Mouse (Mus musculus) activated CD4-positive, CD25-positive, alpha-beta regulatory T cell, adult 9 weeks (primary cell): ENCODE results near the gene Hoxd8. TPM values are rescaled to one million over a fixed set of nuclear protein-coding genes. Genes with fewer than 3 reads are reported as not detected.

ENCODE experiments used
- polyA plus RNA-seq: library from polyadenylated mRNA; unstranded; fragments of 100-300 nt; shearing (Covaris generic); gene quantifications from one replicate; pipeline ENCODE4 v1.2.1, GENCODE M21; 2017

The Hoxd8 gene
- polyA plus RNA-seq, result not detected

GRCm38 (mm10) chr2:74704393-74704998 is at the start of gene Hoxd8:
Gene Hoxd8 (plus strand): TSS chr2:74704615.

GRCm38 (mm10) chr2:74659507-74660005 is 44.9 kb upstream of the Hoxd8 start, which contains the start of gene Evx2:
Gene Evx2 (minus strand): TSS chr2:74659557.

GRCm38 (mm10) chr2:74667842-74668357 is 36.5 kb upstream of the Hoxd8 start, which contains the start of gene Hoxd13:
Gene Hoxd13 (plus strand): TSS chr2:74668310.

GRCm38 (mm10) chr2:74674881-74675665 is 29.3 kb upstream of the Hoxd8 start, which contains the start of gene Hoxd12:
Gene Hoxd12 (plus strand): TSS chr2:74675013.

GRCm38 (mm10) chr2:74678891-74679595 is 25.4 kb upstream of the Hoxd8 start, which contains the start of gene Hoxd11:
Gene Hoxd11 (plus strand): TSS chr2:74679557.

GRCm38 (mm10) chr2:74691022-74691951 is 13.1 kb upstream of the Hoxd8 start, which contains the start of gene Hoxd10:
Gene Hoxd10 (plus strand): TSS chr2:74691924.

GRCm38 (mm10) chr2:74697567-74698121 is 6.8 kb upstream of the Hoxd8 start, which contains the start of gene Hoxd9:
Gene Hoxd9 (plus strand): TSS chr2:74697727.

GRCm38 (mm10) chr2:74711721-74712621 is 7.6 kb downstream of the Hoxd8 start, which contains the start of the genes Hoxd3 and Hoxd4:
Gene Hoxd3 (plus strand): TSS chr2:74711927.
Gene Hoxd4 (plus strand): TSS chr2:74711929.

GRCm38 (mm10) chr2:74726551-74726950 is 22.1 kb downstream of the Hoxd8 start, which contains the start of gene Gm28230:
Gene Gm28230 (plus strand): TSS chr2:74726728.

Other genes starting within 250 kb of the Hoxd8 start
- 21.1 TPM for gene Lnpk, start 125.2 kb upstream of the Hoxd8 start, polyA plus RNA-seq
- gene Evx2, start 45.1 kb upstream of the Hoxd8 start, polyA plus RNA-seq, result not detected
- not detected for gene Hoxd13, start 36.3 kb upstream of the Hoxd8 start, polyA plus RNA-seq
- not detected for gene Hoxd12, start 29.6 kb upstream of the Hoxd8 start, polyA plus RNA-seq
- not detected for gene Hoxd11, start 25.1 kb upstream of the Hoxd8 start, polyA plus RNA-seq
- gene Hoxd10, start 12.7 kb upstream of the Hoxd8 start, polyA plus RNA-seq, result not detected
- gene Hoxd9, start 6.9 kb upstream of the Hoxd8 start, polyA plus RNA-seq, result not detected
- not detected for gene Hoxd3, start 7.3 kb downstream of the Hoxd8 start, polyA plus RNA-seq
- not detected for gene Hoxd4, start 7.3 kb downstream of the Hoxd8 start, polyA plus RNA-seq
- not detected for gene Gm28230, start 22.1 kb downstream of the Hoxd8 start, polyA plus RNA-seq
- not detected for gene Hoxd1, start 58.4 kb downstream of the Hoxd8 start, polyA plus RNA-seq
- gene Mtx2, start 121.2 kb downstream of the Hoxd8 start, polyA plus RNA-seq, result 18.1 TPM